Mouse (Mus musculus): Measurements from ENCODE around the gene Pelp1. TPM values are rescaled to one million over a fixed set of nuclear protein-coding genes. Genes with fewer than 3 reads are reported as not detected.

Pelp1 gene
- polyA plus RNA-seq (2015; fragmentation: Nextera tagmentation; extraction: Ambion mirVana) = 29.7 and 33.0 TPM in 2 replicates

GRCm38 (mm10) chr11:70409594-70410296 lies at the start of gene Pelp1:
TSS of gene Pelp1 (minus strand) at chr11:70410031.
- Histone ChIP-seq H3K9me3 (replicated peaks) (no peaks in the 10 kb centered on the region), H3K4me3 (replicated peaks) (peak within 1 kb of the TSS; percentile 77), H3K36me3 (peaks cover 7% of the 10 kb centered on the region; the same call in 1 of the 2 replicates), H3K27me3 (replicated peaks) (no peaks in the 10 kb centered on the region), H3K9ac (replicated peaks) (peak within 1 kb of the TSS; percentile 84), H3K4me1 (peaks cover 27% of the 10 kb centered on the region), H3K4me2 (peak within 1 kb of the TSS; percentile 79), H3K27ac (replicated peaks) (peak within 1 kb of the TSS; percentile 49)
- WGBS = under 1% methylated on average over 57 of the region's 59 CpGs
- ATAC-seq (ENCODE audit: low FRiP score) = peak; percentile 98

GRCm38 (mm10) chr11:70458688-70459600 lies 49.1 kb upstream of the Pelp1 start, which contains the start of gene Zmynd15:
TSS of gene Zmynd15 (plus strand) at chr11:70459433.
- H3K36me3 ChIP-seq = 0 out of 2 replicates have a peak, but pooled peaks cover 5% of the 10 kb centered on the region
- ATAC-seq (ENCODE audit: low FRiP score) = no peak
- H3K4me2 ChIP-seq = peak within 1 kb of the TSS; percentile 81
- 21% methylated on average over 32 of the region's 32 CpGs for WGBS
- H3K4me1 ChIP-seq = peaks cover 14% of the 10 kb centered on the region
- no peaks in the 10 kb centered on the region for H3K9me3 ChIP-seq (replicated peaks)
- peak within 1 kb of the TSS; percentile 43 for H3K4me3 ChIP-seq (replicated peaks)
- H3K27ac ChIP-seq (replicated peaks) = no peak within 1 kb of the TSS
- H3K27me3 ChIP-seq (replicated peaks) = peaks cover 39% of the 10 kb centered on the region
- H3K9ac ChIP-seq (replicated peaks) = peak within 1 kb of the TSS; percentile 51

- Histone ChIP-seq H3K9me3 (replicated peaks) (no peaks in the 10 kb centered on the region), H3K4me1 (peaks cover 26% of the 10 kb centered on the region), H3K27me3 (replicated peaks) (peaks cover 5% of the 10 kb centered on the region), H3K4me3 (replicated peaks) (peak overlapping the region; percentile 73; the same call in 1 of the 2 replicates), H3K4me2 (peak overlapping the region; percentile 68), H3K36me3 (peaks cover 5% of the 10 kb centered on the region; the same call in 1 of the 2 replicates), H3K9ac (replicated peaks) (no peak overlapping the region), H3K27ac (replicated peaks) (no peak overlapping the region)
- WGBS = 91% methylated on average over 9 of the region's 9 CpGs
- ATAC-seq (ENCODE audit: low FRiP score) = no peak
These were observed 43.6 kb upstream of the Pelp1 start for GRCm38 (mm10) chr11:70453261-70454044.

DNA sequence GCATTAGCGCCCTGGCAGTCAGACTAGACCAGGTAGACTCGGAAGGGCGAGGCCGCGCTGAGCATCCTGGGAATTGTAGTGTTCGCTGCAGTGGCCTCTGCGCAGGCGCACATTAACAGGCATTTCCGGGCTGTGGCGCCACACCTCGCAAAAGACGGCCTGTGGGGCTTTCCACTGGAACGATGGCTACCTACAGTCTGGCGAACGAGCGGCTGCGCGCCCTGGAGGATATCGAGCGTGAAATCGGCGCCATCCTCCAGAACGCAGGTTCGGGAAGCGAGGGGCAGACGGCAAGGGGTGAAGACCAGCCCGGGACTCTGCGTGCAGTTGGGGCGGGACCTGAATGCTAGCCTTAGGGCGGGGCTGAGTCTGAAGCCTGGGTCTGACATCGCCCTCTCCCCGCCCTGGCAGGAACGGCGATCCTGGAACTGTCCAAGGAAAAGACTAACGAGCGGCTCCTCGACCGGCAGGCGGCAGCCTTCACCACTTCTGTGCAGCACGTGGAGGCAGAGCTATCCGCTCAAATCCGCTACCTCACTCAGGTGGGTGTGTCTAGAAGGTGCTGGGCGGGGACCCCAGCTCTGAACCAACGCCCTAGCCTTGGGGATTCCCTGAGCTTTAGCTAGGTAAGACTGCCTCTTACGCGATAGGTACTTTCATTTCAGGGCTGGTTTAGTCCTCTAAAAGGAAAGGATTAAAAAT lies 42.1 kb upstream of the Pelp1 start, which contains the start of gene Med11:
Gene Med11, plus strand, starts transcription at position 123 of the 702 bp plus-strand sequence.
- Histone ChIP-seq H3K9ac (replicated peaks) (peak within 1 kb of the TSS; percentile 86), H3K36me3 (peaks cover 5% of the 10 kb centered on the region; the same call in 1 of the 2 replicates), H3K27ac (replicated peaks) (peak within 1 kb of the TSS; percentile 98), H3K27me3 (replicated peaks) (no peaks in the 10 kb centered on the region), H3K9me3 (replicated peaks) (no peaks in the 10 kb centered on the region), H3K4me3 (replicated peaks) (peak within 1 kb of the TSS; percentile 73), H3K4me2 (peak within 1 kb of the TSS; percentile 68), H3K4me1 (peaks cover 26% of the 10 kb centered on the region)
- WGBS = under 1% methylated on average over 45 of the region's 46 CpGs
- peak; percentile 96 for ATAC-seq (ENCODE audit: low FRiP score)

DNA sequence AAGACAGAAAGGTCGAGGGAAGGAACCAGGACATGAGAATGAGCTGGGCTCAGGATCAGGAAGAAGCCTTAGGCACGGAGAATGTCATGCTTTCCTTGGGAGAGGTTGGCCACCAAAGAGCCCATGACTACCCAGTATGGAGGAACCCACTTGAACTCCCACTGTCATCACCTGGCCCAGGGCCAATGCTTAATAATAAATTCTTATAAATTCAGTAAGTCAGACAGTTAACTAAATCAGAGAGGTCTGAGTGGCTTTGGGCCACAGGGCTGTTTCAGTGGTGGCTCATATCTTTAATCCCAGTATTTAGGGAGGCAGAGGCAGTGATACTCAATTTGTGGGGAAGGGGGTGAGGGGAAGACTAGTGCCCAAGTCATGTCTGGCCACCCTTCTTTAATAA lies 41.1 kb upstream of the Pelp1 start:
- H3K4me2 ChIP-seq = peak overlapping the region; percentile 68
- no peak overlapping the region for H3K27ac ChIP-seq (replicated peaks)
- no peak overlapping the region for H3K4me3 ChIP-seq (replicated peaks)
- no peak overlapping the region for H3K9ac ChIP-seq (replicated peaks)
- H3K27me3 ChIP-seq (replicated peaks) = no peaks in the 10 kb centered on the region
- H3K36me3 ChIP-seq = peaks cover 5% of the 10 kb centered on the region; the same call in 1 of the 2 replicates
- H3K9me3 ChIP-seq (replicated peaks) = no peaks in the 10 kb centered on the region
- peaks cover 26% of the 10 kb centered on the region for H3K4me1 ChIP-seq
- WGBS = 85% methylated on average over 2 of the region's 2 CpGs
- ATAC-seq (ENCODE audit: low FRiP score) = no peak

DNA sequence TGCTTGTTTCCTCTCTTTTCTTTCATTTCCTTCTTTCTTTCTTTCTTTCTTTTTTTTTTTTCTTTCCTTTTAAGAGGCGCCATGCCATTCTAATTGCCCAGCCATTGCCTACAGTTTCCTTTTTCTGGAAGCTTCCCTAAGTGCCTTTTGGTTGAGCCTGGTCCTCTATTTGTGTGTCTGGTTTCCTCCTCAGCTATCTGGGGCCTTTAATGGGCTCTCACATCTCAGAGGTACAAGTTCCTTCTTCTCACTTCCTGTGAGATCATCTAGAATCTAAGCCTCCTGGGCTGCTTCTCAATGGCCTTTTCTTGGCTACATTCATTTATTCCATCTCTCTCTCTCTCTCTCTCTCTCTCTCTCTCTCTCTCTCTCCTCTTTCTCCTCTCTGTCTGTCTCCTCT lies 37.5 kb upstream of the Pelp1 start:
- Histone ChIP-seq H3K27ac (replicated peaks) (no peak overlapping the region), H3K4me2 (no peak overlapping the region), H3K27me3 (replicated peaks) (no peaks in the 10 kb centered on the region), H3K4me1 (peaks cover 8% of the 10 kb centered on the region), H3K9me3 (replicated peaks) (no peaks in the 10 kb centered on the region), H3K4me3 (replicated peaks) (no peak overlapping the region), H3K36me3 (0 out of 2 replicates have a peak, but pooled peaks cover 2% of the 10 kb centered on the region), H3K9ac (replicated peaks) (no peak overlapping the region)
- WGBS = 80% methylated on average over 1 of the region's 1 CpGs
- ATAC-seq (ENCODE audit: low FRiP score) = no peak

DNA sequence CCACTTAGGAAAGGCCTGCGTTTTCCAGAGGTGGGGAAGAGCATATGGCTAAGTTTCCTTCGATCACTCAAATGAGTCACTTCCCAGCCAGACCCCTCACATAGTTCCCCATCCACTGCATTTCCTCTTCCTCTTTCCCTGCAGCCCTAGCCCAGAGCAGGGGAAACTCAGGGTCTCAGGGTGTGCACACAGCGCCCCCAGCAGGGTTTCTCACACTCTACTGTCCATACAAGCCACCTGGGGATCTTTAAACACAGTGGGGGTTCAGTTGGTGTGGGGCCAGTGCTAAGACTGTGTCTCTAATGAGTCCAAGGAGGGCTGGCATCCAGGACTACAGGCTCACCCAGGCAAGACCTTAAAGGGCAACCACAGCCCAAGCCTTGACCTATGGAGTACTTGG lies 36.9 kb upstream of the Pelp1 start:
- ATAC-seq (ENCODE audit: low FRiP score) = no peak
- no peak overlapping the region for H3K4me2 ChIP-seq
- H3K9ac ChIP-seq (replicated peaks) = no peak overlapping the region
- no peaks in the 10 kb centered on the region for H3K27me3 ChIP-seq (replicated peaks)
- H3K4me1 ChIP-seq = peaks cover 5% of the 10 kb centered on the region; the same call in 1 of the 2 replicates
- 49% methylated on average over 3 of the region's 3 CpGs for WGBS
- H3K4me3 ChIP-seq (replicated peaks) = no peak overlapping the region
- peaks cover 8% of the 10 kb centered on the region for H3K36me3 ChIP-seq
- H3K27ac ChIP-seq (replicated peaks) = no peak overlapping the region
- H3K9me3 ChIP-seq (replicated peaks) = no peaks in the 10 kb centered on the region

DNA sequence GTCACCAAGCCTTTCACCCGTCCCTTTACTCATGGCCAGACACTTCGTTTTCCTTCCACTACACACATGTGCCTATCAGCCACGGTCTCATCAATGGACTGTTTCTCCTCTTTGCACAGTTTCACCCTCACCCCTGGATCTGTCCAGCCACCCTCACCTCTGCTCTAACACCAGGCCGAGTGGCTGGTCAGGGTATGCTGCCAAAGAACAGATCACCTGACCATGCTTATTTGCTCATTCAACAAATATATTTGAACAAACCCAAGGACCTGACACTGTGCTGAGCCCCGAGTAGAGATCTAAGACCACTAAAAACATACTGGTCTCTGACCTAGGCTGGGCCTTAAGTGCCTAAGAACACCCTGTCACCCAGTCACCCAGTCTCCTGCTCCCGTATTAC lies 34.8 kb upstream of the Pelp1 start:
- 77% methylated on average over 6 of the region's 6 CpGs for WGBS
- H3K27ac ChIP-seq (replicated peaks) = no peak overlapping the region
- ATAC-seq (ENCODE audit: low FRiP score) = no peak
- H3K4me3 ChIP-seq (replicated peaks) = no peak overlapping the region
- no peaks in the 10 kb centered on the region for H3K9me3 ChIP-seq (replicated peaks)
- no peaks in the 10 kb centered on the region for H3K27me3 ChIP-seq (replicated peaks)
- H3K36me3 ChIP-seq = peaks cover 25% of the 10 kb centered on the region
- no peak overlapping the region for H3K9ac ChIP-seq (replicated peaks)
- H3K4me1 ChIP-seq = no peaks in the 10 kb centered on the region
- H3K4me2 ChIP-seq = no peak overlapping the region

DNA sequence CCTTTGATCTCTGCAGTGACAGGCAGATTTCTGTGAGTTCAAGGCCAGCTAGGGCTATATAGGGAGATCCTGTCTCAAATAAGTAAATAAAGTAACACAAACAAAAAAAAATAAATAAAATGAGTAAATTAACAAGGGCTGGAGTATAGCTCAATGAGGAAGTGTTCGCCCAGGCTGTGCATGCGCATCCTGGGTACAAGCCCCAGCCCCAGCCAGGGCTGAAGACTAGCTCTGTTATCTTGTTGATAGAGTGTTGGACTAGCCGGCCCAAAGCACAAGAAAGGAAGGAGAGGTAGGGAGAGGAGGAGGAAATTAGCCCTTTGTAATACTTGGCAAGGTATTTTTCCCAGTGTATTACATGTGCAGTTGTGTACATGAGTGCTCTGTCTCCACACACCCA lies 34.1 kb upstream of the Pelp1 start:
- H3K4me2 ChIP-seq = no peak overlapping the region
- no peak overlapping the region for H3K9ac ChIP-seq (replicated peaks)
- H3K36me3 ChIP-seq = peaks cover 32% of the 10 kb centered on the region
- ATAC-seq (ENCODE audit: low FRiP score) = no peak
- H3K27ac ChIP-seq (replicated peaks) = no peak overlapping the region
- H3K9me3 ChIP-seq (replicated peaks) = no peaks in the 10 kb centered on the region
- no peaks in the 10 kb centered on the region for H3K4me1 ChIP-seq
- H3K27me3 ChIP-seq (replicated peaks) = no peaks in the 10 kb centered on the region
- H3K4me3 ChIP-seq (replicated peaks) = no peak overlapping the region
- 90% methylated on average over 3 of the region's 3 CpGs for WGBS

- Histone ChIP-seq H3K9me3 (replicated peaks) (no peaks in the 10 kb centered on the region), H3K4me3 (replicated peaks) (no peak overlapping the region), H3K27me3 (replicated peaks) (no peaks in the 10 kb centered on the region), H3K9ac (replicated peaks) (no peak overlapping the region), H3K4me2 (no peak overlapping the region), H3K36me3 (peaks cover 51% of the 10 kb centered on the region), H3K27ac (replicated peaks) (no peak overlapping the region), H3K4me1 (no peaks in the 10 kb centered on the region)
- WGBS = 94% methylated on average over 7 of the region's 7 CpGs
- ATAC-seq (ENCODE audit: low FRiP score) = no peak
These were observed 32.1 kb upstream of the Pelp1 start for GRCm38 (mm10) chr11:70441882-70442281.
